Mouse (Mus musculus): ENCODE data around the gene Tcta.

DNA sequence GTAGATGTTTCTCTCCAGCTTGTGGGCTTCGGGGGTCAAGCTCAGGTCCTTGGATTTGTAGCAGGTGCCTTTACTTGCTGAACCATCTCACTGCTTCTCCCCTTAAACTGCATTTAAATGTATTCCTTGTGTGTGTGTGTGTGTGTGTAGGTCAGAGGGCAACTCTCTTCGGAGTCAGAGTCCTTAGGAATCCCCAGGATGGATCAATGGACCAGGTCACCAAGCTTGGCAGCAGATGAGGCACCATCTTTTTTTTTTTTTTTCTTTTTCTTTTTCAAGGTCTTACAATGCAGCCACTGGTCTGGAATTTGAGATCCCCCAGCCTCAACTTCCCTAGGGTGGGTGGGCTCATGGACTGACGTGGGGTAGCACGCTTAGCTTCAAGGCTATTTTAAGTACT lies 38.5 kb upstream of the Tcta start:
- TF ChIP-seq CTCF (IDR thresholded peaks at IDR 0.05; ENCODE audit: control insufficient read depth, insufficient read depth, insufficient read length) (no peak), MYOD1 (IDR thresholded peaks at IDR 0.05; ENCODE audit: control insufficient read depth, insufficient read length, low read depth) (no peak), MAX (IDR thresholded peaks at IDR 0.05) (no peak), USF1 (IDR thresholded peaks at IDR 0.05; ENCODE audit: low read depth) (no peak)
